Mouse (Mus musculus) left cerebral cortex, postnatal 25 days (tissue): ENCODE measurements around the gene Gm10799. TPM values are rescaled to one million over a fixed set of nuclear protein-coding genes. Genes with fewer than 3 reads are reported as not detected.

Source experiments
- DNase-seq, 2 experiments: peaks; one replicate each; pipeline ENCODE4 v3.0.0; 2022; ENCODE audit warnings: low spot score in 2 of 2, mixed read lengths in 1 of 2
- intact Hi-C: fragments of 180-260 bp; cut with DNase I; formaldehyde crosslinking; loops from one replicate; pipeline ENCODE4 v1.15.1; 2025
- total RNA-seq, 2 experiments: library from RNA; stranded (reverse); gene quantifications; 2 replicates each; pipeline ENCODE4 v1.2.3; 2021

Gene Gm10799
- total RNA-seq, 2 experiments from 2014 or later, result not detected

DNA sequence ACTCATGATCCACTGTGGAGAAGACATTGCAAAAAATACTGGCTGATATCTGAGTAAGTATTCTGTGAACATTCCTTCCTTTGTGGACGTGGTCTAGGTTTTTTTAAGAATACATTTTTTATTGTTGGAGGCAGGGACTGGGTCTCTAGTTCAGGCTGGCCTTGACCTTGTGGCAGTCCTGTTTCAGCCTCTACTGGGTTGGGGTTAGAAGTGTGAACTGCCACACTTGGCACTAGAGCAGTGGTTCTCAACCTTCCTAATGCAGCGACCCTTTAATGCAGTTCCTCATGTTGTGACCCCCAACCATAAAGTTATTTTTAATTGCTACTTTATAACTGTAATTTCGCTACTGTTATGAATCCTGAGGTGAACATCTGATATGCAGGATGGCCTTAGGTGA is 38.0 kb downstream of the Gm10799 start:
- DNase-seq, result no peak
- intact Hi-C loops, result loop anchor here (10.0 kb wide), 3 partner anchors 94 to 554 kb away; partner anchors contain the start of gene A930018P22Rik

GRCm38 (mm10) chr2:104029074-104029473 is 39.3 kb downstream of the Gm10799 start:
- intact Hi-C loops, result no loop called here

DNA sequence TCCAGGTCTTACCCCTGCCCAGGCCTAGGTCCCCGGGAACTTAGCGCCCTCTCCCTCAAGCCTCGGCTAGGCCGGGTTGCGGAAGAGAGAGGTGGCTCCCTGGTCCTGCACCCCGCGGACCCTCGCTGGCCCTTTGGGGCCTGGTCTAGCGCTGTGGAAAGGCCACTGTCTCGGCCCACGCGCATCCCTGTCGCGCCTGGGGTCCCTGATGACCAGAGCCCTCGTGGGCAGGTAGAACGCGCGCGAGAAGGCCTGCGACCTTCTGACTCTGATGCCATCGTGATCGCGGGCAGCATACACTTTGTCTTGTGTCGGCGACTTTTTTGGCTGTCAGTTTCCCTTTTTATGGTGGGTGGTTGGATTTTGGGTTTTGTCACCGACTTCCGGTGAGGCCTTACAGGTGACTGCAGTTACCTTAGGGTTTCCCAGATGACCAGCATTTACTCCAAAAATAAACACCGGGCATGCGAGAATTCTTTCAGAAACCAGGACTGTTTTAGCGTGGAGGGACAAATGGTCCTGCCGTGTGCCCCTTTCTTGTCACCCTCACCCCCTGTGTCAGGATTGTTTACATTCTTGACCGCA is 40.1 kb downstream of the Gm10799 start, which contains the start of gene 4931422A03Rik:
4931422A03Rik (minus strand) TSS at position 223 of the 585 bp plus-strand sequence.
- peak; percentile 16 to 17 for DNase-seq
- intact Hi-C loops, result no loop called here

More at GRCm38 (mm10) chr2:104029074-104029473, 39.3 kb downstream of the Gm10799 start:
- no peak for DNase-seq

GRCm38 (mm10) chr2:104027458-104028138 is 40.8 kb downstream of the Gm10799 start, which contains the start of gene Fbxo3:
Gene Fbxo3 (plus strand): TSS chr2:104027721.
- intact Hi-C loops, result no loop called here
- peak; percentile 78 to 82 for DNase-seq

- intact Hi-C loops, result no loop called here
- no peak for DNase-seq
Measured at GRCm38 (mm10) chr2:104024656-104025055, 43.7 kb downstream of the Gm10799 start.

DNA sequence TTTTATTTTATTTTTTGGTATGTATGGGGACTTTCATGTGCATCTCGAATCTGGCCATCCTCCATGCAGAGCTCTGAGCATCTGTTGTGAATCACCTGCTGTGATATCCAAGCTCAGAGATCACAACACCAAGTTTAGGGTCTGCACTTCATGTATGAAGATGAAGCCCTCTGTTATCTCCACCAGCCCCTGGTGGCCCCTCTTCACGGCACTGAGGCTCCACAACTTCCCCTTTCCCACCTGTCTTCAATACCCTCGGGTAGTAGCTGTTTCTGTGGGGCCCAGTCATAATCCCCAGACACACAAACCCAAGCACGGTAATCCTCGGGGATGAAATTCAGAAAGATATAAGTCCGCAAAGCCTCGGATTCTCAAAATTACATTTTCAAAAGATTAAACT is 45.3 kb downstream of the Gm10799 start:
- intact Hi-C loops, result no loop called here
- DNase-seq, result no peak

Other genes with a start within 250 kb of the Gm10799 start
- gene Lmo2, start 110.6 kb downstream of the Gm10799 start, total RNA-seq, result 10 to 100 TPM; 16.7 to 22.7 TPM
- 10 to 100 TPM; 59.9 to 60.0 TPM for gene Fbxo3, start 40.8 kb downstream of the Gm10799 start, total RNA-seq
- gene 4931422A03Rik, start 40.2 kb downstream of the Gm10799 start, total RNA-seq, result not detected
- under 1 TPM in 1 of 2 experiments, not detected in 1; 0.34 TPM for gene Gm10912, start 2.7 kb downstream of the Gm10799 start, total RNA-seq
- under 1 TPM in 1 of 2 experiments, not detected in 1; 0.78 TPM for gene Cd59b, start 1.3 kb upstream of the Gm10799 start, total RNA-seq
- 1 to 10 TPM; 3.6 to 4.3 TPM for gene Cd59a, start 27.3 kb upstream of the Gm10799 start, total RNA-seq
- not detected for gene A930018P22Rik, start 54.2 kb upstream of the Gm10799 start, total RNA-seq